Mouse (Mus musculus): ENCODE measurements around the gene Nav3.

Gene Nav3

GRCm38 (mm10) chr10:109799246-109799645 is 656.8 kb downstream of the Nav3 start:
- no peak for DNase-seq

GRCm38 (mm10) chr10:109796981-109797380 is 659.0 kb downstream of the Nav3 start:
- no peak for DNase-seq

- DNase-seq = no peak
Measured at GRCm38 (mm10) chr10:109793491-109793890, 662.5 kb downstream of the Nav3 start.

GRCm38 (mm10) chr10:109788728-109789127 is 667.3 kb downstream of the Nav3 start:
- DNase-seq = no peak

GRCm38 (mm10) chr10:109779109-109779508 is 676.9 kb downstream of the Nav3 start:
- DNase-seq = no peak

GRCm38 (mm10) chr10:109769092-109769491 is 686.9 kb downstream of the Nav3 start:
- DNase-seq = no peak

GRCm38 (mm10) chr10:109765650-109766049 is 690.4 kb downstream of the Nav3 start:
- peak; percentile 50 for DNase-seq

- no peak for DNase-seq
Measured at GRCm38 (mm10) chr10:109764412-109765101, 691.4 kb downstream of the Nav3 start.

GRCm38 (mm10) chr10:109758921-109759600 is 696.9 kb downstream of the Nav3 start:
- no peak for DNase-seq

GRCm38 (mm10) chr10:109746901-109747300 is 709.1 kb downstream of the Nav3 start:
- no peak for DNase-seq

GRCm38 (mm10) chr10:109741664-109742063 is 714.3 kb downstream of the Nav3 start:
- no peak for DNase-seq

GRCm38 (mm10) chr10:109740326-109740725 is 715.7 kb downstream of the Nav3 start:
- DNase-seq = no peak

- no peak for DNase-seq
Measured at GRCm38 (mm10) chr10:109723646-109724045, 732.4 kb downstream of the Nav3 start.

GRCm38 (mm10) chr10:109718808-109719207 is 737.2 kb downstream of the Nav3 start:
- no peak for DNase-seq

GRCm38 (mm10) chr10:109718390-109718789 is 737.6 kb downstream of the Nav3 start:
- DNase-seq = no peak

GRCm38 (mm10) chr10:109713001-109713400 is 743.0 kb downstream of the Nav3 start:
- DNase-seq = no peak

- no peak for DNase-seq
Measured at GRCm38 (mm10) chr10:109699771-109700335, 756.2 kb downstream of the Nav3 start.

- DNase-seq = no peak
Measured at GRCm38 (mm10) chr10:109690564-109690963, 765.4 kb downstream of the Nav3 start.

GRCm38 (mm10) chr10:109684109-109685056 is 771.6 kb downstream of the Nav3 start:
- DNase-seq = peak; percentile 6

- no peak for DNase-seq
Measured at GRCm38 (mm10) chr10:109672896-109673295, 783.1 kb downstream of the Nav3 start.

- no peak for DNase-seq
Measured at GRCm38 (mm10) chr10:109667453-109667852, 788.6 kb downstream of the Nav3 start.

- DNase-seq = peak; percentile 58
Measured at GRCm38 (mm10) chr10:109664629-109665317, 791.2 kb downstream of the Nav3 start.

All from liver (tissue).